Mouse (Mus musculus): ENCODE measurements around the gene Stac2. TPM values are rescaled to one million over a fixed set of nuclear protein-coding genes. Genes with fewer than 3 reads are reported as not detected.

Stac2 gene
- polyA plus RNA-seq, 1 experiment from 2014 or later: 0.56 TPM

DNA sequence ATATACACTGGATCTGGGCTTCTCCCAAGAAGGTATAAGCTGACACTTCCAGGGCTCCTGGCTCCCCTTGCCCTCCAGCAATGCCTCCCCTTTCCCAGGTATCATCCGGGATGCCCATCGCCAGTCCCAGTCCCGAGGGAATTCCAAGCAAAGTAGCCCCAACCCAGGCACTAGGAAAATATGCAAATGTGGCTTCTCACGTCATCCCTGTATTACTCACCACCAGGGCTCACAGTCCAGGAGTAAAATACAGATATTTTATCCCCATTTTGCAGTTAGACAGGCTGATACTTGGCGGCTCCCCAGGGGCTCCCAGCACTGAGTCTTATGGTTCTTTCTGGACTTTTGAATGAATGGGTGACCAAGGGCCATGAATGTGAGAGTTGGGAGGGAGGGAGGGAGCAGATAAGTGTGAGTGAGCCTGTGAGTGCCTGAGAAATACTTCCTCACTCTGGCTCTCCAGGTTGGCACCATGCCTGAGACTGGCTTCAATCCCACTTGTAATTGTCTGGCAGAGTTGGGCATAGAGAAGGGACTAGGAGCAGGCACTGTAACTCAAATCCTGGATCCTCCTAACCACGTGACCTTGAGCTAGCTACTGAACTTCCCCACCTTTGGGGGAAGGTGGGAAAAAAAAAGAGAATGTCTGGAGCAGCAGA is 8.8 kb upstream of the Stac2 start:
- peaks cover 3% of the 10 kb centered on the region for H3K4me1 ChIP-seq
- no peaks in the 10 kb centered on the region for H3K36me3 ChIP-seq
- 57% methylated on average over 6 of the region's 6 CpGs for WGBS
- H3K27me3 ChIP-seq (ENCODE audit: low read depth, poor library complexity, severe bottlenecking): peaks cover 18% of the 10 kb centered on the region
- no peak overlapping the region for H3K27ac ChIP-seq
- 0 out of 2 replicates have a peak, but pooled peaks cover 1% of the 10 kb centered on the region for H3K9me3 ChIP-seq (replicated peaks)
- DNase-seq (ENCODE audit: low spot score): no peak
- no peak overlapping the region for H3K4me3 ChIP-seq

GRCm38 (mm10) chr11:98061441-98061840 is 8.2 kb upstream of the Stac2 start:
- H3K27ac ChIP-seq: no peak overlapping the region
- no peaks in the 10 kb centered on the region for H3K36me3 ChIP-seq
- no peaks in the 10 kb centered on the region for H3K9me3 ChIP-seq (replicated peaks)
- no peak for DNase-seq (ENCODE audit: low spot score)
- H3K27me3 ChIP-seq (ENCODE audit: low read depth, poor library complexity, severe bottlenecking): peaks cover 18% of the 10 kb centered on the region
- peaks cover 3% of the 10 kb centered on the region for H3K4me1 ChIP-seq
- no peak overlapping the region for H3K4me3 ChIP-seq
- 76% methylated on average over 3 of the region's 3 CpGs for WGBS

DNA sequence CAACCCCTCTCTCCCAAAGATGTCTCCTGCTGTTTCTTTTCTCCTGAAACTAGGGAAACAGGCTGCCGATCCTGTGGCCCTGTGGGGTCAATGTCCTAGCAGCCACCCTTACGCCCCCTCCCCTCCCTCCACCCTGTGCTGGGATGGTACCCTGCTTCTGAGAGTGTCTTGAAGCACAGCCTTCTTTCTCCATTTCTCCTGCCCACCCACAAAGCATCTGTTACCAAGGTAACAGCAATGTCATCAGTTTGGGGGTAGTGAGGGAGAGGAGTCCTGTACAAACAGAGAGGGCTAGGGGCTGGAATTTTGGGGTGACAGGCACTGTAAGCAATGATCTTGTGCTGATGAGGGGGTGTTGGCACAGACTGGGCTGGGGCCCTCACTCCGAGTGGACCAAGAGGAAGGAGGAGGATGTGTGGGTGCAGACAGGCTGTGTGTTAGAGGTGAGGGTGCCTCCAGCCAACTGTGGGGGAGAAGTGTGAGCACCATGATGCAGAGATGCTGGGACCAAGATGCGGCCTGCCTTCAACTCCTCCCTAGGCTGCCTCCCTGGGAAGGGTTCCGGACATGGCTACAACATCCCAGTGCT is 6.9 kb upstream of the Stac2 start:
- Histone ChIP-seq H3K4me3 (no peak overlapping the region), H3K27me3 (ENCODE audit: low read depth, poor library complexity, severe bottlenecking) (peaks cover 27% of the 10 kb centered on the region), H3K27ac (no peak overlapping the region), H3K36me3 (no peaks in the 10 kb centered on the region), H3K9me3 (replicated peaks) (no peaks in the 10 kb centered on the region), H3K4me1 (peaks cover 3% of the 10 kb centered on the region)
- DNase-seq (ENCODE audit: low spot score): no peak
- whole genome bisulfite sequencing: 78% methylated on average over 5 of the region's 5 CpGs

- no peak for DNase-seq (ENCODE audit: low spot score)
- peaks cover 32% of the 10 kb centered on the region for H3K27me3 ChIP-seq (ENCODE audit: low read depth, poor library complexity, severe bottlenecking)
- no peak overlapping the region for H3K27ac ChIP-seq
- H3K4me1 ChIP-seq: peaks cover 3% of the 10 kb centered on the region
- H3K36me3 ChIP-seq: no peaks in the 10 kb centered on the region
- no peaks in the 10 kb centered on the region for H3K9me3 ChIP-seq (replicated peaks)
- no peak overlapping the region for H3K4me3 ChIP-seq
- 71% methylated on average over 7 of the region's 7 CpGs for WGBS
Measured at GRCm38 (mm10) chr11:98059662-98060061, 6.4 kb upstream of the Stac2 start.

GRCm38 (mm10) chr11:98057998-98058397 is 4.7 kb upstream of the Stac2 start:
- no peak for DNase-seq (ENCODE audit: low spot score)
- Histone ChIP-seq H3K27ac (no peak overlapping the region), H3K4me3 (no peak overlapping the region), H3K9me3 (replicated peaks) (no peaks in the 10 kb centered on the region), H3K27me3 (ENCODE audit: low read depth, poor library complexity, severe bottlenecking) (peaks cover 47% of the 10 kb centered on the region), H3K4me1 (peaks cover 5% of the 10 kb centered on the region), H3K36me3 (no peaks in the 10 kb centered on the region)
- WGBS: 85% methylated on average over 5 of the region's 5 CpGs

GRCm38 (mm10) chr11:98057466-98057865 is 4.2 kb upstream of the Stac2 start:
- no peaks in the 10 kb centered on the region for H3K36me3 ChIP-seq
- peaks cover 53% of the 10 kb centered on the region for H3K27me3 ChIP-seq (ENCODE audit: low read depth, poor library complexity, severe bottlenecking)
- H3K4me1 ChIP-seq: peaks cover 10% of the 10 kb centered on the region
- H3K9me3 ChIP-seq (replicated peaks): no peaks in the 10 kb centered on the region
- H3K4me3 ChIP-seq: no peak overlapping the region
- WGBS: 29% methylated on average over 9 of the region's 9 CpGs
- DNase-seq (ENCODE audit: low spot score): no peak
- H3K27ac ChIP-seq: no peak overlapping the region

DNA sequence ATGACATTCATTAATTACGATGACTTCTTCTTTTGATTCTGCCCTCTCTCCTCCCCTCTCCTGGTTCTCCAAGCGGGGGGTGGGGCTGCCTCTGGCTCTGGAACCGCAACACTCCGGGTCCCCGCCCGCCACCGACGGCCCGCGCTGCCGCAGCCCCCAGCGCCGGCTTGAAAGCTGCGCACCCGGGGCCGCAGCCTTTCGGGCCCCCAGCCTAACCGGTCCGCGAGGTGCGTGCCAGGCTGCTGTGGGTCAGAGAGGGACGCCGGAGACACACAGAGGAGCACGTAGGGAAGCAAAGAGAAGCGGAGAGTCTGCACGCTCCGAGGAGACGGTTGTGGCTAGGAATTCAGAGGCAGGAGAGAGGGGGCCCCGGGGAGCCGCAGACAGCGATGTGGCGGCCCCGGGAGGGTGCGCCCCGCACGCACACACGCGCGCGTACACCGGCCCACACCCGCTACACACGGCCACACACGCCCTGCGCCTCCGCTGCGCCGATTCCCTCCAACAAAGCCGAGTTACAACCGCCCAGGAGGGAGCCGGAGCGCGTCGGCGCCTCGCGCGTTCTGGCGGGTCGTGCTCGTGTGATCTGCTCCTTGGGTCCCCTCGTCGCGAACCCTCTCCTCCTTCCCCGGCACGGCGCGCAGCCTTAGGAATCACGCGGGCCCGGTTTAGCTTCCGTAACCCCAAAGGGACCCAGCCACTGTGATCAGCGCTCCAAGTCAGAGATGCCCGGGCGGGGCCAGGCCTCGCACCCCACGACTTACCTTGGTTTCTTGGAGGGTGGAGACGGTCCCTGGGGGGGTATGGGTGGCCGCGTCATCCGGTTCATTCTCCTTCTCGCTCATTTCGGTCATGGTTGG is 903 bp downstream of the Stac2 start:
- H3K27me3 ChIP-seq (ENCODE audit: low read depth, poor library complexity, severe bottlenecking): peaks cover 89% of the 10 kb centered on the region
- DNase-seq (ENCODE audit: low spot score): peak; percentile 70
- no peaks in the 10 kb centered on the region for H3K36me3 ChIP-seq
- H3K4me3 ChIP-seq: peak overlapping the region; percentile 48
- no peaks in the 10 kb centered on the region for H3K9me3 ChIP-seq (replicated peaks)
- peak overlapping the region; percentile 67 for H3K27ac ChIP-seq
- H3K4me1 ChIP-seq: peaks cover 32% of the 10 kb centered on the region
- WGBS: under 1% methylated on average over 83 of the region's 83 CpGs

GRCm38 (mm10) chr11:98051611-98052128 is 1.6 kb downstream of the Stac2 start:
- H3K4me1 ChIP-seq: peaks cover 31% of the 10 kb centered on the region
- H3K36me3 ChIP-seq: no peaks in the 10 kb centered on the region
- peaks cover 87% of the 10 kb centered on the region for H3K27me3 ChIP-seq (ENCODE audit: low read depth, poor library complexity, severe bottlenecking)
- H3K9me3 ChIP-seq (replicated peaks): no peaks in the 10 kb centered on the region
- DNase-seq (ENCODE audit: low spot score): no peak
- peak overlapping the region; percentile 48 for H3K4me3 ChIP-seq
- WGBS: 6% methylated on average over 12 of the region's 12 CpGs
- no peak overlapping the region; the same call in 1 of the 2 replicates for H3K27ac ChIP-seq

- Histone ChIP-seq H3K27me3 (ENCODE audit: low read depth, poor library complexity, severe bottlenecking) (peaks cover 86% of the 10 kb centered on the region), H3K27ac (no peak overlapping the region), H3K9me3 (replicated peaks) (no peaks in the 10 kb centered on the region), H3K36me3 (no peaks in the 10 kb centered on the region), H3K4me3 (no peak overlapping the region), H3K4me1 (peaks cover 34% of the 10 kb centered on the region)
- WGBS: no CpG with 5 or more reads among the region's 2 CpGs
- DNase-seq (ENCODE audit: low spot score): no peak
Measured at GRCm38 (mm10) chr11:98050940-98051339, 2.3 kb downstream of the Stac2 start.

DNA sequence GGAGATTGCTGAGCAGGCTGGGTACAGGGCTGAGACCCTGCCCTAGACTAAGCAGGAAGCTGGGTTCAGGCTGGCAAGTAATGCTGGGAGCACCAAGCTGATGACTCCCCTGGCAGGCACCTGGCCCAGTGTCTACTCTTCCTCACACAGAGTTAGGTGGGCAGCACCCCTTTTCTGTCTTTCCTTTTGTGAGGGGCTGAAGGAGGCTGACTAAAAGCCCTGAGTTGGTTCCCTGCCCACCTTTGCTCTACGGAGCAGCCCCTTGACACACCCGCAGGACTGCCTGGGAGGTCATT is 2.8 kb downstream of the Stac2 start:
- Histone ChIP-seq H3K4me3 (no peak overlapping the region), H3K4me1 (peaks cover 34% of the 10 kb centered on the region), H3K36me3 (no peaks in the 10 kb centered on the region), H3K9me3 (replicated peaks) (no peaks in the 10 kb centered on the region), H3K27ac (no peak overlapping the region), H3K27me3 (ENCODE audit: low read depth, poor library complexity, severe bottlenecking) (peaks cover 81% of the 10 kb centered on the region)
- DNase-seq (ENCODE audit: low spot score): no peak
- 20% methylated on average over 2 of the region's 2 CpGs for WGBS

GRCm38 (mm10) chr11:98049672-98050519 is 3.4 kb downstream of the Stac2 start:
- H3K27me3 ChIP-seq (ENCODE audit: low read depth, poor library complexity, severe bottlenecking): peaks cover 75% of the 10 kb centered on the region
- peaks cover 34% of the 10 kb centered on the region for H3K4me1 ChIP-seq
- H3K4me3 ChIP-seq: no peak overlapping the region
- H3K9me3 ChIP-seq (replicated peaks): no peaks in the 10 kb centered on the region
- no peaks in the 10 kb centered on the region for H3K36me3 ChIP-seq
- H3K27ac ChIP-seq: no peak overlapping the region
- 74% methylated on average over 14 of the region's 14 CpGs for WGBS
- DNase-seq (ENCODE audit: low spot score): no peak

DNA sequence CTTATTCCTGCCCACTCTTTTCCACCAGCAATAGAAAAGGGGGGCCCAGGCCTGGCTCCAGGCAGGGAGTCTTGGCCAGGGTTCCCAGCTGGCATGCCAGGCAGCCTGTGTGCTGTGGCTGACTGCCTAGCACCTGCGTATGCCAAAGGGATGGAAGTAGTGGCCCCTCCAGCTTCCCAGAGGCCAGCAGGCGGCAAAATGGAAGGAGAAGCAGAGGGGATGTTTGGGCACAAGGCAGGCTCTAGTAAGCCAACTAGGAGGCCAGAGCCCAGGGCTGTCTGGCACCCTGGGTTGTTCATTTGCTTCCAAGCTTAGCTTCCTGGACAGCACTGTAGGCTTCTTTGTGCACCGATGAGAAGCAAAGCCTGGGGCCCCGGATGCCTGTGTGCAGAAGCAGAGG is 5.5 kb downstream of the Stac2 start:
- no peaks in the 10 kb centered on the region for H3K36me3 ChIP-seq
- no peaks in the 10 kb centered on the region for H3K9me3 ChIP-seq (replicated peaks)
- H3K4me3 ChIP-seq: no peak overlapping the region
- 85% methylated on average over 4 of the region's 4 CpGs for WGBS
- H3K27me3 ChIP-seq (ENCODE audit: low read depth, poor library complexity, severe bottlenecking): peaks cover 62% of the 10 kb centered on the region
- no peak for DNase-seq (ENCODE audit: low spot score)
- no peak overlapping the region; the same call in 1 of the 2 replicates for H3K27ac ChIP-seq
- H3K4me1 ChIP-seq: peaks cover 30% of the 10 kb centered on the region

Measured in limb, embryonic 10.5 days (tissue).